Mouse (Mus musculus) cerebellum, adult 2 months (tissue): ENCODE measurements around the gene Aldh1a2. TPM values are rescaled to one million over a fixed set of nuclear protein-coding genes. Genes with fewer than 3 reads are reported as not detected.

Source experiments
- DNase-seq, 2 experiments: peaks; one replicate each; pipeline ENCODE4 v3.0.0; 2021
- H3K27ac ChIP-seq: fragments of 200-500 bp; 2 replicates; pipeline ENCODE4 v1.5.1; 2012; ENCODE audit warnings: low read length, control low read depth, inconsistent platforms; ENCODE audit not compliant: insufficient read depth
- H3K27me3 ChIP-seq: fragments of 200-500 bp; 2 replicates; pipeline ENCODE4 v1.6.1; 2012; ENCODE audit warnings: inconsistent platforms, mild to moderate bottlenecking, low read length, moderate library complexity; ENCODE audit not compliant: control insufficient read depth, insufficient read depth
- H3K4me1 ChIP-seq: fragments of 200-500 bp; 2 replicates; pipeline ENCODE4 v1.6.1; 2011; ENCODE audit warnings: low read length; ENCODE audit not compliant: control insufficient read depth, insufficient read depth
- H3K4me3 ChIP-seq: fragments of 200-500 bp; replicated peaks from 2 replicates; pipeline ENCODE3; 2011; ENCODE audit warnings: mild to moderate bottlenecking, low read depth, low read length, control low read depth; ENCODE audit not compliant: insufficient read depth
- CTCF ChIP-seq: fragments of 200-500 bp; IDR thresholded peaks from 2 replicates; pipeline ENCODE4 v1.5.1; 2011; ENCODE audit warnings: low read depth, mild to moderate bottlenecking, control low read depth, low read length, moderate library complexity, borderline replicate concordance; ENCODE audit not compliant: insufficient read depth
- POLR2A ChIP-seq: fragments of 200-500 bp; IDR thresholded peaks from 2 replicates; pipeline ENCODE4 v1.6.1; 2011; ENCODE audit warnings: low read length, control low read depth, borderline replicate concordance; ENCODE audit not compliant: insufficient read depth
- WGBS: fragments of 180-500 bp; shearing (Covaris S2); methylation state at CpG from one replicate; pipeline ENCODE4 v1.1.7; 2018; 5-methylcytosine and 5-hydroxymethylcytosine counted together
- polyA plus RNA-seq: library from polyadenylated mRNA; depleted of rRNA; stranded (reverse); fragments of >200 nt; gene quantifications from 2 replicates; pipeline ENCODE4 v1.2.3, GENCODE M21; 2012

Aldh1a2 gene
- polyA plus RNA-seq, 1 experiment, result 3.3 TPM

GRCm38 (mm10) chr9:71288738-71289137, 73.1 kb downstream of the Aldh1a2 start:
- Histone ChIP-seq H3K27me3 (no peaks in the 10 kb centered on the region), H3K27ac (no peak overlapping the region), H3K4me3 (no peak overlapping the region), H3K4me1 (no peaks in the 10 kb centered on the region)
- 89% methylated on average over 6 of the region's 6 CpGs for WGBS
- DNase-seq, result no peak
- no peak for TF ChIP-seq POLR2A

GRCm38 (mm10) chr9:71289810-71290209, 74.2 kb downstream of the Aldh1a2 start:
- 86% methylated on average over 3 of the region's 3 CpGs for WGBS
- Histone ChIP-seq H3K27me3 (no peaks in the 10 kb centered on the region), H3K4me1 (no peaks in the 10 kb centered on the region), H3K27ac (no peak overlapping the region), H3K4me3 (no peak overlapping the region)
- no peak for TF ChIP-seq POLR2A
- no peak for DNase-seq

- H3K4me3 ChIP-seq, result no peak overlapping the region
- TF ChIP-seq POLR2A (no peak), CTCF (no peak)
- WGBS, result 89% methylated on average over 1 of the region's 1 CpGs
- DNase-seq, result no peak
- no peaks in the 10 kb centered on the region for H3K4me1 ChIP-seq
- H3K27ac ChIP-seq, result no peak overlapping the region
- H3K27me3 ChIP-seq, result no peaks in the 10 kb centered on the region
These were observed 75.1 kb downstream of the Aldh1a2 start for GRCm38 (mm10) chr9:71290730-71291129.

- Histone ChIP-seq H3K4me3 (no peak overlapping the region), H3K27ac (no peak overlapping the region), H3K27me3 (no peaks in the 10 kb centered on the region), H3K4me1 (no peaks in the 10 kb centered on the region)
- 53% methylated on average over 8 of the region's 8 CpGs for WGBS
- DNase-seq, result no peak
- TF ChIP-seq CTCF (no peak), POLR2A (no peak)
These were observed 79.9 kb downstream of the Aldh1a2 start for GRCm38 (mm10) chr9:71295501-71295900.

GRCm38 (mm10) chr9:71303594-71303993, 88.0 kb downstream of the Aldh1a2 start:
- Histone ChIP-seq H3K27me3 (no peaks in the 10 kb centered on the region), H3K4me1 (no peaks in the 10 kb centered on the region), H3K4me3 (no peak overlapping the region), H3K27ac (no peak overlapping the region)
- 56% methylated on average over 2 of the region's 2 CpGs for WGBS
- TF ChIP-seq CTCF, result no peak
- no peak for TF ChIP-seq POLR2A
- no peak for DNase-seq

GRCm38 (mm10) chr9:71307106-71307789, 91.7 kb downstream of the Aldh1a2 start:
- H3K27me3 ChIP-seq, result no peaks in the 10 kb centered on the region
- 73% methylated on average over 9 of the region's 9 CpGs for WGBS
- TF ChIP-seq POLR2A (no peak), CTCF (no peak)
- DNase-seq, result no peak
- no peak overlapping the region for H3K4me3 ChIP-seq
- no peak overlapping the region for H3K27ac ChIP-seq
- H3K4me1 ChIP-seq, result no peaks in the 10 kb centered on the region

- Histone ChIP-seq H3K27ac (no peak overlapping the region), H3K4me3 (no peak overlapping the region), H3K4me1 (no peaks in the 10 kb centered on the region), H3K27me3 (no peaks in the 10 kb centered on the region)
- 88% methylated on average over 3 of the region's 3 CpGs for WGBS
- TF ChIP-seq POLR2A (no peak), CTCF (no peak)
- no peak for DNase-seq
These were observed 100.4 kb downstream of the Aldh1a2 start for GRCm38 (mm10) chr9:71315960-71316359.

- 81% methylated on average over 11 of the region's 11 CpGs for WGBS
- Histone ChIP-seq H3K4me1 (no peaks in the 10 kb centered on the region), H3K4me3 (no peak overlapping the region), H3K27me3 (no peaks in the 10 kb centered on the region), H3K27ac (no peak overlapping the region)
- DNase-seq, result no peak
- no peak for TF ChIP-seq POLR2A
These were observed 101.7 kb downstream of the Aldh1a2 start for GRCm38 (mm10) chr9:71317096-71317920.
